Mouse (Mus musculus) neutrophil, adult 65 days (primary cell): ENCODE data around the gene Id2. TPM values are rescaled to one million over a fixed set of nuclear protein-coding genes. Genes with fewer than 3 reads are reported as not detected.

Source experiments
- total RNA-seq: library from RNA; stranded (reverse); gene quantifications from 2 replicates; pipeline ENCODE4 v1.2.4, GENCODE M21; 2023

The Id2 gene
- 81.2 and 116 TPM in 2 replicates for total RNA-seq

DNA sequence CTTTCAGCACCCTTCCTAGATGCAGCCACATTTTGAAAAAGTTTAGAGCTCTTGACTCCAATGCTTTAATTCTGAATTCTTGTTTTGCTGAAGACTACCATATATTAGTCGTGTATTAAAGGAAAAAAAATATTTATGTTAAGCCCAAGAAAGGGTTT is at the start of gene Id2:
Gene Id2, minus strand, starts transcription at position 89 of the 158 bp plus-strand sequence.

Other genes starting within 250 kb of the Id2 start
- 87.3 and 132 TPM in 2 replicates for gene Kidins220, start 122.2 kb downstream of the Id2 start, total RNA-seq